Mouse (Mus musculus) stomach, postnatal 0 days (tissue): ENCODE measurements around the gene Skil. TPM values are rescaled to one million over a fixed set of nuclear protein-coding genes. Genes with fewer than 3 reads are reported as not detected.
A peak's percentile ranks its signal among the peaks of the same experiment; 100 is the strongest.

Experiments
- ATAC-seq: fragments of 200-750 bp; cut with Nextera tagmentation; 2 replicates; pipeline ENCODE4 v1.8.0; 2017; ENCODE audit not compliant: low FRiP score, low TSS enrichment
- DNase-seq: peaks from one replicate; pipeline ENCODE4 v3.0.0-alpha.2; 2016; ENCODE audit warnings: low spot score
- H3K27ac ChIP-seq: fragments of 300-500 bp; sonication (generic); replicated peaks from 2 replicates; pipeline ENCODE4 v1.5.1; 2014; ENCODE audit warnings: mild to moderate bottlenecking, control low read depth
- H3K27me3 ChIP-seq: fragments of 300-500 bp; sonication (generic); 2 replicates; pipeline ENCODE4 v1.6.1; 2014; ENCODE audit warnings: low read length; ENCODE audit not compliant: control insufficient read depth, insufficient read depth
- H3K36me3 ChIP-seq: fragments of 300-500 bp; sonication (generic); 2 replicates; pipeline ENCODE4 v1.6.1; 2014; ENCODE audit warnings: low read length, mixed read lengths; ENCODE audit not compliant: control insufficient read depth, insufficient read depth
- H3K4me1 ChIP-seq: fragments of 300-500 bp; sonication (generic); replicated peaks from 2 replicates; pipeline ENCODE4 v1.6.1; 2014; ENCODE audit warnings: antibody characterized with exemption; ENCODE audit not compliant: control insufficient read depth, insufficient read depth
- H3K4me2 ChIP-seq: fragments of 300-500 bp; sonication (generic); replicated peaks from 2 replicates; pipeline ENCODE4 v1.6.1; 2014; ENCODE audit warnings: low read depth, mild to moderate bottlenecking, control low read depth, moderate library complexity
- H3K4me3 ChIP-seq: fragments of 300-500 bp; sonication (generic); 2 replicates; pipeline ENCODE4 v1.5.1; 2014; ENCODE audit warnings: low read depth, low read length, control low read depth
- H3K9ac ChIP-seq: fragments of 300-500 bp; sonication (generic); 2 replicates; pipeline ENCODE4 v1.6.1; 2014; ENCODE audit warnings: mild to moderate bottlenecking, low read length, control low read depth, mixed read lengths
- H3K9me3 ChIP-seq: fragments of 300-500 bp; sonication (generic); 2 replicates; pipeline ENCODE4 v1.6.1; 2016; ENCODE audit warnings: low read length; ENCODE audit not compliant: control insufficient read depth
- CTCF ChIP-seq: IDR thresholded peaks from 2 replicates; pipeline ENCODE4 v1.5.1; 2016; ENCODE audit warnings: antibody characterized with exemption, low read depth, mild to moderate bottlenecking, moderate library complexity
- EP300 ChIP-seq: optimal IDR thresholded peaks from 2 replicates; pipeline ENCODE3; 2016; ENCODE audit warnings: antibody characterized with exemption
- WGBS: fragments of 180-500 bp; shearing (Covaris S2); extraction: QIAGEN DNeasy Blood & Tissue Kit; methylation state at CpG from one replicate; pipeline ENCODE4 v1.1.7; 2014; 5-methylcytosine and 5-hydroxymethylcytosine counted together
- polyA plus RNA-seq: library from polyadenylated mRNA; unstranded; fragments of >200 nt; fragmentation: Nextera tagmentation; extraction: Ambion mirVana; gene quantifications from 2 replicates; pipeline ENCODE4 v1.2.1, GENCODE M21; 2015

Skil gene
- polyA plus RNA-seq, 1 experiment from 2014 or later, result 20.8 TPM

DNA sequence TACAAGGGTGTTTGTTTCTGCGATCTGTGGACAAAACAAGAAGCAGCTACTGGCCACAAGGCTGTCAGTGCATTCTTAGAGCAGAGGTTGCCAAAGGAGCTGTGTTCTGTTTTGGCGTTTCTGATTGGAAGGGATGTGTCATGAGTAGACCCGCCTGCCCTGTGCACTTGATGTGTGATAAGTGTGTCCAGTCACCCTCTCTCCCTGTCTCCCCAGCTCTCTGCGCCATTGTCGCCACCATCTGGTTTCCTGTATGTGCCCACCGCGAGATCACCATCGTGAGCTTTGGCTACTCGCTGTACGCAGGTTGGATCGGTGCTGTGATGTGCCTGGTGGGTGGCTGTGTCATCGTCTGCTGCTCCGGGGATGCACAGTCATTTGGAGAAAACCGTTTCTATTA lies 68.0 kb downstream of the Skil start:
- Histone ChIP-seq H3K4me3 (no peak overlapping the region), H3K9me3 (no peaks in the 10 kb centered on the region), H3K4me2 (no peak overlapping the region), H3K27ac (no peak overlapping the region), H3K36me3 (no peaks in the 10 kb centered on the region), H3K27me3 (no peaks in the 10 kb centered on the region), H3K4me1 (no peaks in the 10 kb centered on the region), H3K9ac (no peak overlapping the region)
- TF ChIP-seq EP300, result no peak
- TF ChIP-seq CTCF, result no peak
- ATAC-seq (no peak), DNase-seq (no peak)
- WGBS, result 95% methylated on average over 14 of the region's 14 CpGs

DNA sequence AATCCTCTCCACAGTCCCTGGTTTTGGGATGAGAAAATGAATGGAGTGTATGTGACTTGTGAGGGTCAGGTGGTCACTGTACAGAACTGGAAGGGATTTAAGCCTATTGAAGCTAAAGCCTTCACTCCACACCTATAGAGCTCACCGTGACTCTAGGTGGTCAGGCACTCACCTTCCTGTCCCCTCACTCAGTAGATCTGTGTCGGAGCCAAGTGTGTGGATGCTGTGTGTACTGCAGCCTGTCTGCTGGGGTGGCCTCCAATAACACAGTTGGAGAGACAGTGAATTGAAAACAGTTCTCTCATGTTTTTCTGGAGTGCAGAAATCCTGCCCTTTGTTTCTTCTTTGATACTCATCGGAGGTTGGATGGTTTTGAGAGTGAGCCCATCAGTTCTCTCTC lies 70.9 kb downstream of the Skil start:
- no peak overlapping the region for H3K4me3 ChIP-seq
- H3K36me3 ChIP-seq, result no peaks in the 10 kb centered on the region
- TF ChIP-seq EP300, result no peak
- no peak for TF ChIP-seq CTCF
- no peak overlapping the region for H3K4me2 ChIP-seq
- H3K27ac ChIP-seq, result no peak overlapping the region
- no peak overlapping the region for H3K9ac ChIP-seq
- ATAC-seq (no peak), DNase-seq (no peak)
- no peaks in the 10 kb centered on the region for H3K27me3 ChIP-seq
- no peaks in the 10 kb centered on the region for H3K9me3 ChIP-seq
- no peaks in the 10 kb centered on the region for H3K4me1 ChIP-seq
- 69% methylated on average over 3 of the region's 3 CpGs for WGBS

DNA sequence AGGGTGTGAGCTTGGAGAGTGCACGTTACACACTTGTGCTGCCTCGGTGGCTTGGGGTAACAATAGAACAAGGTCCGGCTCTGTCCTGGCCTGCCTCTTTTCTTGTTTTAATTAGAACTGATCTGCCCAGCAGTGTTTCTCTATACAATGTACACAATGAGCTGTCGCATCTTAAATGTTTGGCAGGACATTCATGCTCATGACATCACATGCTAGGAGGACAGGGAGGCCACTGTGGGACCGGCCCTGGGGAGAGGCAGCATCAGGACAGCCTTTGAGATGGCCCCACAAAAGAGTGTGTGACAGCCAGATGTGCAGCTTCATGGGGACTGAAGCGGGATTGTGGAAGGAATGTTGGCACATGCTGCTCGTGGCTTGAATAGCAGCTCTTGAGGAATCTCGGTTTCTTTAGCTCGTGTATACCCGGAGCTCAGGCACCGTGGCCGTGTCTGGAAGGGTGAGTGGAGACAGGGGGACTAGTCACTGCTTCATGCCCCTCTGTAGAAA lies 71.6 kb downstream of the Skil start:
- DNase-seq (no peak), ATAC-seq (no peak)

More for the DNA sequence above, 71.6 kb downstream of the Skil start:
- H3K4me3 ChIP-seq, result no peak overlapping the region
- no peak overlapping the region for H3K9ac ChIP-seq
- no peaks in the 10 kb centered on the region for H3K36me3 ChIP-seq
- no peaks in the 10 kb centered on the region for H3K4me1 ChIP-seq
- H3K27ac ChIP-seq, result no peak overlapping the region
- no peaks in the 10 kb centered on the region for H3K27me3 ChIP-seq
- H3K4me2 ChIP-seq, result peak overlapping the region; percentile 27; the same call in 1 of the 2 replicates
- H3K9me3 ChIP-seq, result no peaks in the 10 kb centered on the region
- no peak for TF ChIP-seq CTCF
- TF ChIP-seq EP300, result no peak
- WGBS, result 38% methylated on average over 12 of the region's 12 CpGs

Other genes starting within 250 kb of the Skil start
- gene Gpr160, start 239.1 kb upstream of the Skil start, polyA plus RNA-seq, result 21.2 and 21.5 TPM in 2 replicates
- 3.0 and 3.3 TPM in 2 replicates for gene Phc3, start 125.6 kb upstream of the Skil start, polyA plus RNA-seq
- gene Prkci, start 99.3 kb upstream of the Skil start, polyA plus RNA-seq, result 21.2 and 22.1 TPM in 2 replicates
- gene Cldn11, start 54.9 kb downstream of the Skil start, polyA plus RNA-seq, result 0.50 and 0.88 TPM in 2 replicates
- gene Slc7a14, start 215.3 kb downstream of the Skil start, polyA plus RNA-seq, result 0.42 and 0.55 TPM in 2 replicates